In the genomic region with DNA sequence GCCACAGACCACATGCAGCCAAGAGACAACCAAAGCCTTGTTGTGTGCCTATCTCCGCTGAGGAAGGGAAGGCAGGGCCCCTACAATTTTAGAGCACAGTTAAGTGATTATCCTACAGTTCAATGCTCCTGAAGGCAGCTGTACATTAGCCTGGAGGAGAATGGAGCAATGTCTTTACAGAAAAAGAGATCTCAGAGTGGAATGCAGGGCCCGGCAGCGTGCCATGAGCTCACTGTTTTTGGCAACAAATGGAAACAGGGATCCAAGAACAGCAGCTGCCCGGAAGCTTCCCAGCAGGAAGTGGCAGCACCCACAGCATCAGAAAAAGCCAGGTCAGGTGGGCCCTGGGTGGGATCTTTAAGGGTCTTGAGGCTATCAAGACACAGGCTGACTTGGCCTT, we compare ENCODE assay signal across 9 mouse cellular contexts. TPM values are rescaled to one million over a fixed set of nuclear protein-coding genes. Genes with fewer than 3 reads are reported as not detected.
DNase-seq lines count a peak whose midpoint lies in the region; ATAC-seq lines count a peak whose summit lies in the region.
"Had no signal": no experiment of that assay in that cellular context is flagged by ENCODE, and none has a peak within 500 bp of the region (broad histone marks: within the 10 kb centered on the region; RNA-seq: fewer than 3 reads in every experiment).

No protein-coding gene starts in this region.

- H3K4me2 ChIP-seq in neural tube, embryonic 12.5 days (replicated peaks), result no peak overlapping the region
- H3K4me2 ChIP-seq in neural tube, embryonic 13.5 days, result no peak overlapping the region
- H3K4me2 ChIP-seq: lung, embryonic 15.5 days had no signal

- H3K9me3 ChIP-seq in neural tube, embryonic 12.5 days, result no peaks in the 10 kb centered on the region
- no peaks in the 10 kb centered on the region for H3K9me3 ChIP-seq in neural tube, embryonic 13.5 days
- H3K9me3 ChIP-seq: lung, embryonic 15.5 days had no signal

- peaks cover 5% of the 10 kb centered on the region; the same call in 1 of the 2 replicates for H3K4me1 ChIP-seq in neural tube, embryonic 12.5 days
- peaks cover 22% of the 10 kb centered on the region for H3K4me1 ChIP-seq in neural tube, embryonic 13.5 days (replicated peaks)
- H3K4me1 ChIP-seq: lung, embryonic 15.5 days had no signal

- ATAC-seq in frontal cortex, adult (ENCODE audit: low TSS enrichment), result peak; percentile 70; the same call in 1 of the 2 replicates
- 0 out of 2 replicates have a peak, but pooled peaks have one; percentile 58 for ATAC-seq in neural tube, embryonic 12.5 days (ENCODE audit: low FRiP score, low read depth)
- ATAC-seq in neural tube, embryonic 13.5 days (ENCODE audit: low read depth), result peak; percentile 74

- H3K4me3 ChIP-seq in neural tube, embryonic 12.5 days, result no peak overlapping the region
- H3K4me3 ChIP-seq in neural tube, embryonic 13.5 days, result no peak overlapping the region
- H3K4me3 ChIP-seq: lung, embryonic 15.5 days had no signal

- no peaks in the 10 kb centered on the region for H3K27me3 ChIP-seq in neural tube, embryonic 12.5 days (replicated peaks)
- H3K27me3 ChIP-seq in neural tube, embryonic 13.5 days, result no peaks in the 10 kb centered on the region
- H3K27me3 ChIP-seq: lung, embryonic 15.5 days had no signal

- intact Hi-C loops in heart, postnatal 14 days (cut with DNase I), result no loop called here

- no peak for DNase-seq in frontal cortex, postnatal 25 days (ENCODE audit: low spot score in 2 of 2)
- DNase-seq in neural tube, embryonic 10.5 days (ENCODE audit: extremely low spot score, low spot score), result no peak
- DNase-seq in heart, postnatal 14 days, result peak; percentile 48 to 49
- no peak for DNase-seq in embryo, embryonic 11 days
- no peak for DNase-seq in cerebellum, adult 11-12 months

- no peak overlapping the region for H3K27ac ChIP-seq in neural tube, embryonic 12.5 days
- peak overlapping the region; percentile 81 for H3K27ac ChIP-seq in neural tube, embryonic 13.5 days (replicated peaks)
- H3K27ac ChIP-seq: lung, embryonic 15.5 days had no signal

- 51% methylated on average over 4 of the region's 4 CpGs for WGBS in neural tube, embryonic 12.5 days
- WGBS in neural tube, embryonic 13.5 days, result 31% methylated on average over 4 of the region's 4 CpGs

- no peaks in the 10 kb centered on the region for H3K36me3 ChIP-seq in neural tube, embryonic 12.5 days
- H3K36me3 ChIP-seq in neural tube, embryonic 13.5 days, result no peaks in the 10 kb centered on the region
- H3K36me3 ChIP-seq: lung, embryonic 15.5 days had no signal

- no peak overlapping the region for H3K9ac ChIP-seq in neural tube, embryonic 12.5 days
- no peak overlapping the region for H3K9ac ChIP-seq in neural tube, embryonic 13.5 days
- H3K9ac ChIP-seq: lung, embryonic 15.5 days had no signal

RNA-seq across cellular contexts. Expression of gene Gm10260, which starts 3.4 kb away (rescaled TPM):
- 0.98 and 4.2 TPM in 2 replicates for polyA plus RNA-seq in neural tube, embryonic 12.5 days (2016; fragmentation: Nextera tagmentation; extraction: Ambion mirVana)
- total RNA-seq in heart, postnatal 14 days (2021), result 100 to 1,000 TPM; 102 to 115 TPM
- 4.2 and 4.6 TPM in 2 replicates for polyA plus RNA-seq in neural tube, embryonic 13.5 days (2015; fragmentation: Nextera tagmentation; extraction: Ambion mirVana)

Comparison
In these comparisons a context has a peak if more than half of its experiments do, and no peak if none do; other contexts are left out.
1. DNase-seq: peak in heart, postnatal 14 days (2 of 2); none in frontal cortex, postnatal 25 days (0 of 2), neural tube, embryonic 10.5 days (single experiment), embryo, embryonic 11 days (single experiment) and cerebellum, adult 11-12 months (single experiment).
2. Peak in every context shown above with its lines, with median percentiles within 50 percentile points of each other: ATAC-seq.